Mouse (Mus musculus) neural tube, embryonic 11.5 days (tissue): Measurements from ENCODE around the gene Lrsam1. TPM values are rescaled to one million over a fixed set of nuclear protein-coding genes. Genes with fewer than 3 reads are reported as not detected.

Experiments used
- ATAC-seq: fragments of 200-750 bp; cut with Nextera tagmentation; 2 replicates; pipeline ENCODE4 v1.8.0; 2017; ENCODE audit warnings: moderate number of reproducible peaks, mild to moderate bottlenecking, moderate TSS enrichment, moderate library complexity; ENCODE audit not compliant: insufficient read depth, low FRiP score, low TSS enrichment
- DNase-seq: peaks from one replicate; pipeline ENCODE4 v3.0.0-alpha.2; 2015; ENCODE audit warnings: low spot score
- H3K27ac ChIP-seq: fragments of 300-500 bp; sonication (generic); 2 replicates; pipeline ENCODE4 v1.5.1; 2014; ENCODE audit warnings: low read depth, mild to moderate bottlenecking, low read length
- H3K27me3 ChIP-seq: fragments of 300-500 bp; sonication (generic); 2 replicates; pipeline ENCODE4 v1.6.1; 2014; ENCODE audit warnings: mild to moderate bottlenecking, low read length, mixed read lengths; ENCODE audit not compliant: control insufficient read depth, insufficient read depth
- H3K36me3 ChIP-seq: fragments of 300-500 bp; sonication (generic); 2 replicates; pipeline ENCODE4 v1.6.1; 2014; ENCODE audit warnings: mild to moderate bottlenecking, low read length, moderate library complexity, mixed read lengths; ENCODE audit not compliant: control insufficient read depth, insufficient read depth
- H3K4me1 ChIP-seq: fragments of 300-500 bp; sonication (generic); 2 replicates; pipeline ENCODE4 v1.6.1; 2014; ENCODE audit warnings: low read length, mixed read lengths; ENCODE audit not compliant: control insufficient read depth, insufficient read depth
- H3K4me2 ChIP-seq: fragments of 300-500 bp; sonication (generic); 2 replicates; pipeline ENCODE4 v1.6.1; 2014; ENCODE audit warnings: low read depth, mild to moderate bottlenecking, moderate library complexity
- H3K4me3 ChIP-seq: fragments of 300-500 bp; sonication (generic); 2 replicates; pipeline ENCODE4 v1.5.1; 2014; ENCODE audit warnings: low read depth, low read length
- H3K9ac ChIP-seq: fragments of 300-500 bp; sonication (generic); 2 replicates; pipeline ENCODE4 v1.6.1; 2014; ENCODE audit warnings: mild to moderate bottlenecking, low read length
- H3K9me3 ChIP-seq: fragments of 300-500 bp; sonication (generic); 2 replicates; pipeline ENCODE4 v1.6.1; 2016; ENCODE audit warnings: low read length; ENCODE audit not compliant: control insufficient read depth
- WGBS: fragments of 180-500 bp; shearing (Covaris S2); extraction: QIAGEN DNeasy Blood & Tissue Kit; methylation state at CpG from one replicate; pipeline ENCODE4 v1.1.7; 2014; 5-methylcytosine and 5-hydroxymethylcytosine counted together
- polyA plus RNA-seq: library from polyadenylated mRNA; unstranded; fragments of >200 nt; fragmentation: Nextera tagmentation; extraction: Ambion mirVana; gene quantifications from 2 replicates; pipeline ENCODE4 v1.2.1, GENCODE M21; 2014

The Lrsam1 gene
- polyA plus RNA-seq, 1 experiment from 2014 or later: 12.6 TPM

- no peak for DNase-seq
- no peaks in the 10 kb centered on the region for H3K36me3 ChIP-seq
- no peak overlapping the region for H3K4me3 ChIP-seq
- H3K27ac ChIP-seq: no peak overlapping the region
- H3K4me1 ChIP-seq: peaks cover 20% of the 10 kb centered on the region
- no peak overlapping the region for H3K4me2 ChIP-seq
- no peak for ATAC-seq
- no peaks in the 10 kb centered on the region for H3K9me3 ChIP-seq
- 21% methylated on average over 7 of the region's 7 CpGs for WGBS
- no peaks in the 10 kb centered on the region for H3K27me3 ChIP-seq
- no peak overlapping the region; the same call in 1 of the 2 replicates for H3K9ac ChIP-seq
Observed at GRCm38 (mm10) chr2:32884745-32885144, 76.7 kb downstream of the Lrsam1 start.

GRCm38 (mm10) chr2:32882283-32883043, 79.0 kb downstream of the Lrsam1 start:
- H3K27ac ChIP-seq: no peak overlapping the region
- H3K4me1 ChIP-seq: peaks cover 19% of the 10 kb centered on the region
- no peak overlapping the region for H3K9ac ChIP-seq
- no peaks in the 10 kb centered on the region for H3K36me3 ChIP-seq
- 78% methylated on average over 15 of the region's 21 CpGs for WGBS
- H3K4me2 ChIP-seq: no peak overlapping the region
- H3K4me3 ChIP-seq: no peak overlapping the region
- H3K27me3 ChIP-seq: no peaks in the 10 kb centered on the region
- H3K9me3 ChIP-seq: no peaks in the 10 kb centered on the region
- DNase-seq: no peak
- no peak for ATAC-seq

- 47% methylated on average over 3 of the region's 3 CpGs for WGBS
- no peak overlapping the region for H3K9ac ChIP-seq
- H3K27ac ChIP-seq: no peak overlapping the region
- H3K4me3 ChIP-seq: no peak overlapping the region
- ATAC-seq (no peak), DNase-seq (no peak)
- H3K4me1 ChIP-seq: peaks cover 27% of the 10 kb centered on the region
- H3K27me3 ChIP-seq: no peaks in the 10 kb centered on the region
- H3K9me3 ChIP-seq: no peaks in the 10 kb centered on the region
- no peaks in the 10 kb centered on the region for H3K36me3 ChIP-seq
- no peak overlapping the region for H3K4me2 ChIP-seq
Observed at GRCm38 (mm10) chr2:32881723-32882122, 79.7 kb downstream of the Lrsam1 start.

- H3K27ac ChIP-seq: no peak overlapping the region
- WGBS: 43% methylated on average over 6 of the region's 6 CpGs
- no peaks in the 10 kb centered on the region for H3K27me3 ChIP-seq
- no peaks in the 10 kb centered on the region for H3K36me3 ChIP-seq
- H3K9ac ChIP-seq: no peak overlapping the region
- peaks cover 30% of the 10 kb centered on the region for H3K4me1 ChIP-seq
- DNase-seq (no peak), ATAC-seq (no peak)
- no peak overlapping the region for H3K4me2 ChIP-seq
- no peak overlapping the region for H3K4me3 ChIP-seq
- no peaks in the 10 kb centered on the region for H3K9me3 ChIP-seq
Observed at GRCm38 (mm10) chr2:32881054-32881453, 80.4 kb downstream of the Lrsam1 start.

- Histone ChIP-seq H3K9me3 (no peaks in the 10 kb centered on the region), H3K27ac (no peak overlapping the region), H3K36me3 (no peaks in the 10 kb centered on the region), H3K27me3 (no peaks in the 10 kb centered on the region), H3K4me1 (peaks cover 32% of the 10 kb centered on the region), H3K4me3 (no peak overlapping the region), H3K4me2 (no peak overlapping the region), H3K9ac (no peak overlapping the region)
- WGBS: 79% methylated on average over 5 of the region's 5 CpGs
- ATAC-seq (no peak), DNase-seq (no peak)
Observed at GRCm38 (mm10) chr2:32879593-32879992, 81.8 kb downstream of the Lrsam1 start.

GRCm38 (mm10) chr2:32878396-32878795, 83.0 kb downstream of the Lrsam1 start:
- Histone ChIP-seq H3K4me2 (peak overlapping the region; percentile 89), H3K36me3 (no peaks in the 10 kb centered on the region), H3K9ac (no peak overlapping the region), H3K27me3 (no peaks in the 10 kb centered on the region), H3K4me1 (peaks cover 34% of the 10 kb centered on the region), H3K27ac (no peak overlapping the region), H3K4me3 (no peak overlapping the region), H3K9me3 (no peaks in the 10 kb centered on the region)
- ATAC-seq (no peak), DNase-seq (no peak)
- WGBS: 73% methylated on average over 3 of the region's 3 CpGs

- Histone ChIP-seq H3K4me3 (peak overlapping the region; percentile 85), H3K27me3 (no peaks in the 10 kb centered on the region), H3K9me3 (no peaks in the 10 kb centered on the region), H3K4me2 (peak overlapping the region; percentile 89), H3K4me1 (peaks cover 34% of the 10 kb centered on the region), H3K9ac (peak overlapping the region; percentile 98; the same call in 1 of the 2 replicates), H3K27ac (no peak overlapping the region), H3K36me3 (no peaks in the 10 kb centered on the region)
- WGBS: 58% methylated on average over 6 of the region's 6 CpGs
- no peak for ATAC-seq
- no peak for DNase-seq
Observed at GRCm38 (mm10) chr2:32877761-32878393, 83.5 kb downstream of the Lrsam1 start.

GRCm38 (mm10) chr2:32877303-32877702, 84.1 kb downstream of the Lrsam1 start:
- DNase-seq (no peak), ATAC-seq (no peak)
- Histone ChIP-seq H3K4me3 (peak overlapping the region; percentile 85), H3K36me3 (no peaks in the 10 kb centered on the region), H3K4me2 (peak overlapping the region; percentile 89), H3K27ac (no peak overlapping the region), H3K9ac (peak overlapping the region; percentile 98), H3K4me1 (peaks cover 34% of the 10 kb centered on the region), H3K9me3 (no peaks in the 10 kb centered on the region), H3K27me3 (no peaks in the 10 kb centered on the region)
- WGBS: 35% methylated on average over 5 of the region's 5 CpGs
